Mouse (Mus musculus) forebrain, embryonic 14.5 days (tissue): ENCODE results near the gene Polr2h. TPM values are rescaled to one million over a fixed set of nuclear protein-coding genes. Genes with fewer than 3 reads are reported as not detected.

ENCODE experiments used
- ATAC-seq: fragments of 200-750 bp; cut with Nextera tagmentation; 2 replicates; pipeline ENCODE4 v1.8.0; 2017; ENCODE audit warnings: mild to moderate bottlenecking, moderate library complexity
- DNase-seq: peaks from one replicate; pipeline ENCODE4 v3.0.0-alpha.2; 2015; ENCODE audit warnings: low spot score
- H3K27ac ChIP-seq: fragments of 300-500 bp; sonication (generic); 2 replicates; pipeline ENCODE4 v1.5.1; 2014; ENCODE audit warnings: low read depth, mild to moderate bottlenecking, control low read depth, low read length, moderate library complexity
- H3K27me3 ChIP-seq: fragments of 300-500 bp; sonication (generic); replicated peaks from 2 replicates; pipeline ENCODE4 v1.6.1; 2014; ENCODE audit warnings: low read length, control low read depth, mixed read lengths; ENCODE audit not compliant: control insufficient read depth, insufficient read depth
- H3K36me3 ChIP-seq: fragments of 300-500 bp; sonication (generic); 2 replicates; pipeline ENCODE4 v1.6.1; 2014; ENCODE audit warnings: low read length, control low read depth; ENCODE audit not compliant: control insufficient read depth, insufficient read depth
- H3K4me1 ChIP-seq: fragments of 300-500 bp; sonication (generic); 2 replicates; pipeline ENCODE4 v1.6.1; 2014; ENCODE audit warnings: antibody characterized with exemption, low read length, control low read depth; ENCODE audit not compliant: control insufficient read depth, insufficient read depth
- H3K4me2 ChIP-seq: fragments of 300-500 bp; sonication (generic); 2 replicates; pipeline ENCODE4 v1.6.1; 2014; ENCODE audit warnings: mild to moderate bottlenecking, control low read depth, low read length
- H3K4me3 ChIP-seq: fragments of 300-500 bp; sonication (generic); 2 replicates; pipeline ENCODE4 v1.5.1; 2014; ENCODE audit warnings: low read depth, low read length, control low read depth
- H3K9ac ChIP-seq: fragments of 300-500 bp; sonication (generic); 2 replicates; pipeline ENCODE4 v1.6.1; 2014; ENCODE audit warnings: mild to moderate bottlenecking, low read length, control low read depth, moderate library complexity
- H3K9me3 ChIP-seq: fragments of 300-500 bp; sonication (generic); replicated peaks from 2 replicates; pipeline ENCODE4 v1.6.1; 2016; ENCODE audit warnings: low read length, control low read depth, mixed read lengths; ENCODE audit not compliant: control insufficient read depth
- WGBS: fragments of 180-500 bp; shearing (Covaris S2); extraction: QIAGEN DNeasy Blood & Tissue Kit; methylation state at CpG from one replicate; pipeline ENCODE4 v1.1.7; 2014; 5-methylcytosine and 5-hydroxymethylcytosine counted together
- polyA plus RNA-seq: library from polyadenylated mRNA; unstranded; fragments of >200 nt; fragmentation: Nextera tagmentation; extraction: Ambion mirVana; gene quantifications from 2 replicates; pipeline ENCODE4 v1.2.1, GENCODE M21; 2014

The Polr2h gene
- polyA plus RNA-seq, 1 experiment from 2014 or later: 126 TPM

GRCm38 (mm10) chr16:20676702-20677101 is 40.8 kb upstream of the Polr2h start:
- Histone ChIP-seq H3K4me1 (peaks cover 9% of the 10 kb centered on the region), H3K36me3 (peaks cover 70% of the 10 kb centered on the region)
- WGBS: 85% methylated on average over 4 of the region's 4 CpGs

GRCm38 (mm10) chr16:20677380-20677779 is 40.1 kb upstream of the Polr2h start:
- Histone ChIP-seq H3K27ac (no peak overlapping the region), H3K36me3 (peaks cover 76% of the 10 kb centered on the region), H3K27me3 (no peaks in the 10 kb centered on the region), H3K4me2 (no peak overlapping the region), H3K4me1 (peaks cover 9% of the 10 kb centered on the region), H3K4me3 (no peak overlapping the region), H3K9me3 (no peaks in the 10 kb centered on the region), H3K9ac (no peak overlapping the region)
- DNase-seq (no peak), ATAC-seq (no peak)
- 91% methylated on average over 5 of the region's 5 CpGs for WGBS

More at GRCm38 (mm10) chr16:20676702-20677101, 40.8 kb upstream of the Polr2h start:
- Histone ChIP-seq H3K27me3 (no peaks in the 10 kb centered on the region), H3K27ac (no peak overlapping the region), H3K9me3 (no peaks in the 10 kb centered on the region), H3K4me2 (no peak overlapping the region), H3K9ac (no peak overlapping the region), H3K4me3 (no peak overlapping the region)
- peak; percentile 29 for DNase-seq
- no peak for ATAC-seq

GRCm38 (mm10) chr16:20677974-20678675 is 39.3 kb upstream of the Polr2h start:
- DNase-seq: peak; percentile 47
- H3K36me3 ChIP-seq: peaks cover 84% of the 10 kb centered on the region
- no peak overlapping the region for H3K9ac ChIP-seq
- WGBS: 65% methylated on average over 10 of the region's 10 CpGs
- H3K4me3 ChIP-seq: no peak overlapping the region
- no peak for ATAC-seq
- no peaks in the 10 kb centered on the region for H3K27me3 ChIP-seq
- H3K27ac ChIP-seq: no peak overlapping the region
- no peaks in the 10 kb centered on the region for H3K9me3 ChIP-seq
- H3K4me1 ChIP-seq: peaks cover 9% of the 10 kb centered on the region
- no peak overlapping the region for H3K4me2 ChIP-seq

- Histone ChIP-seq H3K4me1 (peaks cover 15% of the 10 kb centered on the region), H3K4me3 (no peak overlapping the region), H3K27me3 (no peaks in the 10 kb centered on the region), H3K27ac (no peak overlapping the region), H3K9ac (no peak overlapping the region), H3K9me3 (no peaks in the 10 kb centered on the region), H3K36me3 (peaks cover 65% of the 10 kb centered on the region), H3K4me2 (no peak overlapping the region)
- 92% methylated on average over 3 of the region's 3 CpGs for WGBS
- ATAC-seq: no peak
- DNase-seq: no peak
Measured at GRCm38 (mm10) chr16:20690774-20691173, 26.7 kb upstream of the Polr2h start.

- H3K4me1 ChIP-seq: peaks cover 18% of the 10 kb centered on the region
- no peak for DNase-seq
- H3K9me3 ChIP-seq: no peaks in the 10 kb centered on the region
- H3K36me3 ChIP-seq: peaks cover 57% of the 10 kb centered on the region
- H3K9ac ChIP-seq: no peak overlapping the region
- 89% methylated on average over 1 of the region's 1 CpGs for WGBS
- H3K27me3 ChIP-seq: no peaks in the 10 kb centered on the region
- no peak for ATAC-seq
- no peak overlapping the region for H3K4me3 ChIP-seq
- no peak overlapping the region for H3K27ac ChIP-seq
- no peak overlapping the region for H3K4me2 ChIP-seq
Measured at GRCm38 (mm10) chr16:20691617-20692016, 25.8 kb upstream of the Polr2h start.

- Histone ChIP-seq H3K4me2 (peak overlapping the region; percentile 88; the same call in 1 of the 2 replicates), H3K9ac (peak overlapping the region; percentile 79; the same call in 1 of the 2 replicates), H3K4me3 (0 out of 2 replicates have a peak overlapping the region, but pooled peaks have one; percentile 57), H3K9me3 (no peaks in the 10 kb centered on the region), H3K27ac (peak overlapping the region; percentile 93), H3K27me3 (no peaks in the 10 kb centered on the region), H3K4me1 (peaks cover 21% of the 10 kb centered on the region), H3K36me3 (peaks cover 49% of the 10 kb centered on the region)
- WGBS: 47% methylated on average over 16 of the region's 16 CpGs
- DNase-seq (no peak), ATAC-seq (no peak)
Measured at GRCm38 (mm10) chr16:20692241-20692965, 25.1 kb upstream of the Polr2h start.

- H3K27me3 ChIP-seq: no peaks in the 10 kb centered on the region
- peak within 1 kb of the TSS; percentile 57 for H3K4me3 ChIP-seq
- DNase-seq (peak; percentile 96), ATAC-seq (peak; percentile 93)
- WGBS: under 1% methylated on average over 37 of the region's 37 CpGs
- peak within 1 kb of the TSS; percentile 79 for H3K9ac ChIP-seq
- peak within 1 kb of the TSS; percentile 88 for H3K4me2 ChIP-seq
- H3K36me3 ChIP-seq: peaks cover 41% of the 10 kb centered on the region
- H3K4me1 ChIP-seq: peaks cover 21% of the 10 kb centered on the region
- H3K27ac ChIP-seq: peak within 1 kb of the TSS; percentile 93
- no peaks in the 10 kb centered on the region for H3K9me3 ChIP-seq
Measured at GRCm38 (mm10) chr16:20693111-20693701, 24.3 kb upstream of the Polr2h start, which contains the start of gene Fam131a. Fam131a (plus strand) TSS chr16:20693241.

- Histone ChIP-seq H3K9me3 (no peaks in the 10 kb centered on the region), H3K9ac (no peak overlapping the region), H3K4me1 (peaks cover 21% of the 10 kb centered on the region), H3K27ac (peak overlapping the region; percentile 17; the same call in 1 of the 2 replicates), H3K4me2 (peak overlapping the region; percentile 88), H3K4me3 (no peak overlapping the region), H3K36me3 (peaks cover 39% of the 10 kb centered on the region), H3K27me3 (no peaks in the 10 kb centered on the region)
- WGBS: 62% methylated on average over 8 of the region's 8 CpGs
- ATAC-seq: no peak
- peak; percentile 74 for DNase-seq
Measured at GRCm38 (mm10) chr16:20694781-20695180, 22.7 kb upstream of the Polr2h start.
